ENCODE assay signal across 47 mouse cellular contexts in genomic region chr5:16777176-16777575, GRCm38 (mm10). TPM values are rescaled to one million over a fixed set of nuclear protein-coding genes. Genes with fewer than 3 reads are reported as not detected.
"Had no signal": no experiment of that assay in that cellular context is flagged by ENCODE, and none has a peak within 500 bp of the region (broad histone marks: within the 10 kb centered on the region; RNA-seq: fewer than 3 reads in every experiment).

No protein-coding gene starts in this region.

- DNase-seq: heart, postnatal 10 days; heart, postnatal 14 days; heart, postnatal 36 days; heart, postnatal 4 days; kidney, adult 11 months; kidney, adult 18-20 months; kidney, adult 2 months; kidney, adult 8-10 months; kidney, adult 9 months; kidney, postnatal 10 days; kidney, postnatal 14 days; kidney, postnatal 25 days; kidney, postnatal 36 days; kidney, postnatal 4 days; layer of hippocampus, adult 9-11 months; layer of hippocampus, postnatal 36 days had no signal

- H3K9ac ChIP-seq: heart, embryonic 12.5 days; heart, embryonic 13.5 days; heart, embryonic 15.5 days; hindbrain, embryonic 12.5 days; hindbrain, embryonic 13.5 days; hindbrain, embryonic 14.5 days; hindbrain, embryonic 15.5 days; intestine, embryonic 15.5 days; kidney, embryonic 15.5 days had no signal

- H3K4me1 ChIP-seq: heart, embryonic 12.5 days; heart, embryonic 13.5 days; heart, embryonic 15.5 days; hindbrain, embryonic 10.5 days; hindbrain, embryonic 12.5 days; hindbrain, embryonic 13.5 days; hindbrain, embryonic 15.5 days; intestine, embryonic 15.5 days; kidney, embryonic 15.5 days had no signal

- H3K4me2 ChIP-seq: heart, embryonic 11.5 days; heart, embryonic 12.5 days; heart, embryonic 13.5 days; heart, embryonic 15.5 days; hindbrain, embryonic 12.5 days; hindbrain, embryonic 13.5 days; hindbrain, embryonic 14.5 days; hindbrain, embryonic 15.5 days; intestine, embryonic 15.5 days; kidney, embryonic 15.5 days had no signal

- ATAC-seq: hindbrain, postnatal 0 days; inflammation-experienced regulatory T-cells, adult 6 months; intestine, embryonic 15.5 days; intestine, embryonic 16.5 days; intestine, postnatal 0 days had no signal

- H3K4me3 ChIP-seq: heart, embryonic 12.5 days; heart, embryonic 13.5 days; heart, embryonic 15.5 days; hindbrain, embryonic 10.5 days; hindbrain, embryonic 12.5 days; hindbrain, embryonic 13.5 days; hindbrain, embryonic 15.5 days; intestine, embryonic 15.5 days; kidney, embryonic 15.5 days; layer of hippocampus, adult 2 months; left cerebral cortex, adult 2 months had no signal

- H3K9me3 ChIP-seq: heart, embryonic 12.5 days; heart, embryonic 15.5 days; hindbrain, embryonic 10.5 days; hindbrain, embryonic 12.5 days; hindbrain, embryonic 15.5 days; intestine, embryonic 15.5 days; kidney, embryonic 15.5 days had no signal

- H3K27me3 ChIP-seq: heart, embryonic 12.5 days; heart, embryonic 13.5 days; heart, embryonic 15.5 days; hindbrain, embryonic 12.5 days; hindbrain, embryonic 13.5 days; hindbrain, embryonic 15.5 days; intestine, embryonic 15.5 days; kidney, embryonic 15.5 days had no signal

- H3K27ac ChIP-seq: heart, embryonic 13.5 days; heart, embryonic 15.5 days; hindbrain, embryonic 10.5 days; hindbrain, embryonic 12.5 days; hindbrain, embryonic 13.5 days; hindbrain, embryonic 14.5 days; hindbrain, embryonic 15.5 days; hindbrain, postnatal 0 days; intestine, embryonic 15.5 days; kidney, embryonic 15.5 days; kidney, postnatal 0 days; layer of hippocampus, adult 2 months; left cerebral cortex, adult 2 months had no signal

- H3K36me3 ChIP-seq: heart, embryonic 12.5 days; heart, embryonic 13.5 days; heart, embryonic 15.5 days; hindbrain, embryonic 10.5 days; hindbrain, embryonic 12.5 days; hindbrain, embryonic 13.5 days; hindbrain, embryonic 15.5 days; intestine, embryonic 15.5 days; kidney, embryonic 15.5 days had no signal

RNA-seq across cellular contexts. Expression of gene Gm28710, which starts 14.4 kb away (rescaled TPM):
- total RNA-seq: heart, postnatal 10 days; heart, postnatal 14 days; heart, postnatal 25 days; heart, postnatal 36 days; heart, postnatal 4 days; hematopoietic stem cell, adult 5-6 weeks; hindbrain, postnatal 0 days; layer of hippocampus, adult 2 months; layer of hippocampus, adult 8-10 months; layer of hippocampus, postnatal 10 days; layer of hippocampus, postnatal 14 days; layer of hippocampus, postnatal 25 days; layer of hippocampus, postnatal 36 days; left cerebral cortex, adult 18-20 months; left cerebral cortex, adult 2 months; left cerebral cortex, adult 8-10 months had no signal
- polyA plus RNA-seq: heart, embryonic 11.5 days; heart, embryonic 12.5 days; heart, embryonic 13.5 days; heart, embryonic 14.5 days; heart, embryonic 15.5 days; heart, postnatal 0 days; hindbrain, embryonic 10.5 days; hindbrain, embryonic 11.5 days; hindbrain, embryonic 12.5 days; hindbrain, embryonic 13.5 days; hindbrain, embryonic 14.5 days; hindbrain, embryonic 15.5 days; hindbrain, postnatal 0 days; inflammation-experienced regulatory T-cells, adult 6 months; kidney, adult 2 months; kidney, embryonic 14.5 days; kidney, embryonic 15.5 days; kidney, embryonic 16.5 days; kidney, postnatal 0 days had no signal
